Mouse (Mus musculus): ENCODE data around the gene Socs2. TPM values are rescaled to one million over a fixed set of nuclear protein-coding genes. Genes with fewer than 3 reads are reported as not detected.

Gene Socs2
- polyA plus RNA-seq, 1 experiment = 24.5 TPM

DNA sequence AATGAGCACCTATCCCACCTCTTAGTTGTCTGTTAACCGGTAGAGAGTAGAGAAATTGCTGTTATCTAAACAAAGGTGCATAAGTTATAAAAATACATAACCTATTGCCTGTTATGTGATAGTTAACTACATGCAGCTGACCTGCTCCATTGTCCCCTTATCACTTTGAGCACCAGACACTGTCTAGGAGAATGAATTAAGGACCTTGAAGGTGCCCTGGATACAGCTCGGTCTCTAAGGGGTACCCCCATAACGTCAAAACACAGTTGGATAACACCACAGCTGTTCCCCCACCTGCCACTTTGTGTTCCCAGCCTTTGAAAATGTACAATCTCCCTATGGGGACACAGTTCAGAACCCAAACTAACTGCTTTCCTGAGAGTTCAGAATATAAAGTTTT, 68.5 kb downstream of the Socs2 start:
- DNase-seq = no peak
- H3K27me3 ChIP-seq (replicated peaks; ENCODE audit: control insufficient read depth, insufficient read depth, low read length) = no peaks in the 10 kb centered on the region
- H3K36me3 ChIP-seq (ENCODE audit: control insufficient read depth, insufficient read depth, low read length) = no peaks in the 10 kb centered on the region
- WGBS = 87% methylated on average over 3 of the region's 3 CpGs
- TF ChIP-seq POLR2A (IDR thresholded peaks at IDR 0.05; ENCODE audit: low read depth, low read length) (no peak), CTCF (conservative IDR thresholded peaks at IDR 0.05; ENCODE audit: insufficient read depth, insufficient read length, low read depth, low read length) (no peak)
- H3K4me3 ChIP-seq (ENCODE audit: insufficient read depth, low read depth, low read length) = no peak overlapping the region
- no peak overlapping the region for H3K27ac ChIP-seq (ENCODE audit: insufficient read depth, low read depth, low read length)
- H3K4me1 ChIP-seq (ENCODE audit: control insufficient read depth, insufficient read depth, low read length) = no peaks in the 10 kb centered on the region

DNA sequence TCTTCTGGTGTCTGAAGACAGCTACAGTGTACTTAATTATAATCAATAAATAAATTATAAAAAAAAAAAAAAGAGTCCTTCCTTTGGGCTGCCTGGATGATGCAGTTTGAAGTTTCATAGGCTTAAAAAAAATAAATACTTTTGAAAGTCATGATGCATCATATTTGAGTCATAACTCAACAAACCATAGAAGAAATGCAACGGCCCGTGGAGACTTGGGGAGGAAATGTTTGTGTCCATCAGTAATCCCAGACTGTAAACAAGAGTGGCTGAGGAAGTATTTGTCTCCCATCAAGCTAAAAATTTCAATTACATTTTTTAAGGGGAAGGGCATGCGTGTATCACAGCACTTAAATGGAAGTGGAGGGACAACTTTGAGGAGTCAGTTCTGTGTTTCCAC, 69.2 kb downstream of the Socs2 start:
- no peak for DNase-seq
- H3K4me3 ChIP-seq (ENCODE audit: insufficient read depth, low read depth, low read length) = no peak overlapping the region
- 82% methylated on average over 3 of the region's 3 CpGs for WGBS
- TF ChIP-seq POLR2A (IDR thresholded peaks at IDR 0.05; ENCODE audit: low read depth, low read length) (no peak), CTCF (conservative IDR thresholded peaks at IDR 0.05; ENCODE audit: insufficient read depth, insufficient read length, low read depth, low read length) (no peak)
- no peaks in the 10 kb centered on the region for H3K4me1 ChIP-seq (ENCODE audit: control insufficient read depth, insufficient read depth, low read length)
- no peaks in the 10 kb centered on the region for H3K36me3 ChIP-seq (ENCODE audit: control insufficient read depth, insufficient read depth, low read length)
- H3K27me3 ChIP-seq (replicated peaks; ENCODE audit: control insufficient read depth, insufficient read depth, low read length) = no peaks in the 10 kb centered on the region
- no peak overlapping the region for H3K27ac ChIP-seq (ENCODE audit: insufficient read depth, low read depth, low read length)

DNA sequence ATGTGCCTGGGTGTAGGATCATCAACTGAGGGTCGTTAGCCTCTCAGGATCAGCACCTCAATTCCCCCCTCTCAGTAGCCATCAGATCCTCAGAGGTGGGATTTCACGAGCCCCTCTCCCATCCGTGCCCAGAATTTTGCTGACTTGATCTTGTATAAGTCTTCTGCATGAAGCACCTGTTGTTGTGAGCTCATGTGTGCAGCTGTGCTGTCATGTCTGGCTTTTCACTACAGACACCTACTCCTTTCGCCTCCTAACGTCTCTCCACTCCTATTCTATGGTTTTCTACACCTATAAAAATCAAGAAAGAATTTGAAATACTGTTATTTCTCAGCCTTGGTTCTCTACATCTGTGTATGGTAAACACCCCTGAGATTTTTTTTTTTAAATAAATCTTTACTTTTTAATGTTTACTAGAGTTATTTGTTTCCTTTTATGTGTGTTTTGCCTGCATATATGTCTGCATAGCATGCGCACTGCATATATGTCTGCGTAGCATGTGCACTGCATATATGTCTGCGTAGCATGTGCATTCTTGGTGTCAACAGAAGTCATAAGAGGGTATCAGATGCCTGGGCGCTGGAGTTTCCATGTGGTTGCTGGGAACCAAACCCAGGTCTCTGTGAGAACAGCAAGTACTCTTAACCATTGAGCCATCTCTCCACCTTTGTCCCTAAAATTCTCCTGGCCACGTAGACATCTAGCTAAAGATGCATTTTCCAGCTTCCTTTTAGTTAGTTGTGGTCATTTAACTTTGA, 74.0 kb downstream of the Socs2 start:
- no peak for DNase-seq
- no peaks in the 10 kb centered on the region for H3K36me3 ChIP-seq (ENCODE audit: control insufficient read depth, insufficient read depth, low read length)
- no peaks in the 10 kb centered on the region for H3K4me1 ChIP-seq (ENCODE audit: control insufficient read depth, insufficient read depth, low read length)
- no peak for TF ChIP-seq POLR2A (IDR thresholded peaks at IDR 0.05; ENCODE audit: low read depth, low read length)
- TF ChIP-seq CTCF (conservative IDR thresholded peaks at IDR 0.05; ENCODE audit: insufficient read depth, insufficient read length, low read depth, low read length) = no peak
- WGBS = 82% methylated on average over 10 of the region's 10 CpGs
- H3K4me3 ChIP-seq (ENCODE audit: insufficient read depth, low read depth, low read length) = no peak overlapping the region
- H3K27ac ChIP-seq (ENCODE audit: insufficient read depth, low read depth, low read length) = no peak overlapping the region
- H3K27me3 ChIP-seq (replicated peaks; ENCODE audit: control insufficient read depth, insufficient read depth, low read length) = no peaks in the 10 kb centered on the region

DNA sequence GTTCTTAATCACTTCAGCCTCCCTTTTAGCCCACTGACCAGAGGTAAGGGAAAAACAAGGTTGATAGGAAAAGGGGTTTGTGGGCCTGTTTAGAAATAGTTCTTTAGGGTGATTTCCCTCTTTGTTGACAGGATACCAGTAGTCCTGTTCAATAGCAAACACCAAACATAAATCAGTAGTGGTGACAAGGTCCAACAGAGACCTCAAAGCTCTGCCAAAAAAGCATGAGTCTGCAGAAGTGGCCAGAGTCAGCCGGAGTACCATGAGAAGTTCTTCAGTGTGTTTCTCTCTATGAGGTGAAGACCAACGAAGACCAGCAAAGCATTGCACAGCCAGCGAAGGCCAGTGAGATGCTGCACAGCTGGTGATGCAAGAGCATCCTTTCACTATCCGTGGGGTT, 76.3 kb downstream of the Socs2 start:
- DNase-seq = no peak
- no peak for TF ChIP-seq POLR2A (IDR thresholded peaks at IDR 0.05; ENCODE audit: low read depth, low read length)
- TF ChIP-seq CTCF (conservative IDR thresholded peaks at IDR 0.05; ENCODE audit: insufficient read depth, insufficient read length, low read depth, low read length) = no peak
- no peaks in the 10 kb centered on the region for H3K36me3 ChIP-seq (ENCODE audit: control insufficient read depth, insufficient read depth, low read length)
- no peaks in the 10 kb centered on the region for H3K4me1 ChIP-seq (ENCODE audit: control insufficient read depth, insufficient read depth, low read length)
- no peaks in the 10 kb centered on the region for H3K27me3 ChIP-seq (replicated peaks; ENCODE audit: control insufficient read depth, insufficient read depth, low read length)
- H3K27ac ChIP-seq (ENCODE audit: insufficient read depth, low read depth, low read length) = no peak overlapping the region
- no peak overlapping the region for H3K4me3 ChIP-seq (ENCODE audit: insufficient read depth, low read depth, low read length)
- 88% methylated on average over 4 of the region's 4 CpGs for WGBS

DNA sequence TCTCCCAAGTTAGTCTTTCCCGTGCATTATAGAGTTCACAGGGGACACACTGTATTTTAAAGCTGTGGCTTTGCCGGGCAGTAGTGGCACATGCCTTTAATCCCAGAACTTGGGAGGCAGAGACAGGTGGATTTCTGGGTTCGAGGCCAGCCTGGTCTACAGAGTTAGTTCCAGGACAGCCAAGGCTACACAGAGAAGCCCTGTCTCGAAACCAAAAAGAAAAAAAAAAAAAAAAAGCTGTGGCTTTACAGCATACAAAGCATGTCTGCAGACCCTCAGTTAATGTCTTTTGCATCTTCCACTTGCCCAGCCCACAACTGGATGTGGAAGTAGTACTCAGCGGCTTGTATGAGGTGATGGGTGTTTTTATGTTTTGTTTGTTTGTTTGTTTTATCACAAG, 79.4 kb downstream of the Socs2 start:
- Histone ChIP-seq H3K27me3 (replicated peaks; ENCODE audit: control insufficient read depth, insufficient read depth, low read length) (no peaks in the 10 kb centered on the region), H3K27ac (ENCODE audit: insufficient read depth, low read depth, low read length) (no peak overlapping the region), H3K4me3 (ENCODE audit: insufficient read depth, low read depth, low read length) (no peak overlapping the region), H3K4me1 (ENCODE audit: control insufficient read depth, insufficient read depth, low read length) (no peaks in the 10 kb centered on the region), H3K36me3 (ENCODE audit: control insufficient read depth, insufficient read depth, low read length) (no peaks in the 10 kb centered on the region)
- WGBS = 69% methylated on average over 5 of the region's 5 CpGs
- no peak for TF ChIP-seq POLR2A (IDR thresholded peaks at IDR 0.05; ENCODE audit: low read depth, low read length)
- TF ChIP-seq CTCF (conservative IDR thresholded peaks at IDR 0.05; ENCODE audit: insufficient read depth, insufficient read length, low read depth, low read length) = no peak
- no peak for DNase-seq

DNA sequence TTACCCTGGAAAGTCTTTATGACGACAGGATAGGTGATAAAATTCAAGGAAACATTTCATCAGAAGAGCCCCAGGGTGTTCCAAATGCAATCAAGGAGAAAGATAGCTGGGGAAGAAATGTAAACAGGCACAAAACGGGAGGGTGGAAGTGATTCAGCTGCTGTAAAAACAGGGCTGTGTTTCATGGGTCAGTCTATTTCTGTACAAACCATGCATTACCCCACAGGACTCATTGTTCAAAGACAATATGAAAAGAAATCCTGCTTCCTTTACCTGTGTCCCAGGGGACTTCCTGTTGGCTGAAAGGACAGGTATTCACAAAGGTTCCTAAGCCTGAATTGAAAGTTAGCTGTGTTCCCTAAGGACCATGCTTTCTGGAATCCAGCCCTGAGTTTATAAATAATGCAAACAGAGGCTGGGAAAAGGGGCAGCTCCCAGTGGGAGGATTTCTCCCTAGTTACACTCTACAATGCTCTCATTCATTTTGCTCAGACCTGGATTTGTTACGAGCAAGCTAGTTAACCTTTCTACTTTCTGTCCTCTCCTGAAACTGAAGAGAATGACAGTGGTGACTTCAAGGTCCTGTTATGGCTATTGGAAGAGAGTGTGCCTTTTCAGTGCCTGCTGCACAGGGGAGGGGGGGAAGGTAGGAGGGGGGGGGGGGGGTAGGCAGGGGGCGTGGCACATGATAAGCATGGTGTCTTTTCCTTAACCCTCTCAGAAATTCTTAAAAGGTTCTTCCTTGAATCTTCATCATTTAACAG, 80.0 kb downstream of the Socs2 start:
- no peak overlapping the region for H3K4me3 ChIP-seq (ENCODE audit: insufficient read depth, low read depth, low read length)
- TF ChIP-seq CTCF (conservative IDR thresholded peaks at IDR 0.05; ENCODE audit: insufficient read depth, insufficient read length, low read depth, low read length) = no peak
- no peak for TF ChIP-seq POLR2A (IDR thresholded peaks at IDR 0.05; ENCODE audit: low read depth, low read length)
- peak; percentile 36 for DNase-seq
- H3K36me3 ChIP-seq (ENCODE audit: control insufficient read depth, insufficient read depth, low read length) = no peaks in the 10 kb centered on the region
- no peaks in the 10 kb centered on the region for H3K4me1 ChIP-seq (ENCODE audit: control insufficient read depth, insufficient read depth, low read length)
- no peak overlapping the region for H3K27ac ChIP-seq (ENCODE audit: insufficient read depth, low read depth, low read length)
- no peaks in the 10 kb centered on the region for H3K27me3 ChIP-seq (replicated peaks; ENCODE audit: control insufficient read depth, insufficient read depth, low read length)
- WGBS = 23% methylated on average over 4 of the region's 4 CpGs

Other genes with a start within 250 kb of the Socs2 start
- gene Cradd, start 93.0 kb downstream of the Socs2 start, polyA plus RNA-seq (2012; rRNA removed) = 20.0 and 22.5 TPM in 2 replicates
- 242 and 322 TPM in 2 replicates for gene Mrpl42, start 84.8 kb upstream of the Socs2 start, polyA plus RNA-seq (2012; rRNA removed)
- gene Ube2n, start 98.0 kb upstream of the Socs2 start, polyA plus RNA-seq (2012; rRNA removed) = 41.7 and 53.2 TPM in 2 replicates
- gene Nudt4, start 147.0 kb upstream of the Socs2 start, polyA plus RNA-seq (2012; rRNA removed) = 88.6 and 92.7 TPM in 2 replicates